Mouse (Mus musculus): ENCODE results near the gene Fthl17b. TPM values are rescaled to one million over a fixed set of nuclear protein-coding genes. Genes with fewer than 3 reads are reported as not detected.

The Fthl17b gene
- polyA plus RNA-seq, 1 experiment from 2014 or later, result not detected

Other genes starting within 250 kb of the Fthl17b start
- gene Ssx9, start 214.5 kb downstream of the Fthl17b start, polyA plus RNA-seq (2015; fragmentation: Nextera tagmentation; extraction: Ambion mirVana), result not detected in 2 replicates
- gene Ssxb5, start 159.3 kb downstream of the Fthl17b start, polyA plus RNA-seq (2015; fragmentation: Nextera tagmentation; extraction: Ambion mirVana), result not detected in 2 replicates
- gene Gm6592, start 119.0 kb downstream of the Fthl17b start, polyA plus RNA-seq (2015; fragmentation: Nextera tagmentation; extraction: Ambion mirVana), result not detected in 2 replicates
- gene Gm5751, start 88.7 kb downstream of the Fthl17b start, polyA plus RNA-seq (2015; fragmentation: Nextera tagmentation; extraction: Ambion mirVana), result not detected in 2 replicates
- gene B630019K06Rik, start 70.6 kb downstream of the Fthl17b start, polyA plus RNA-seq (2015; fragmentation: Nextera tagmentation; extraction: Ambion mirVana), result 1.5 and 2.0 TPM in 2 replicates
- not detected in 2 replicates for gene Fthl17c, start 13.6 kb upstream of the Fthl17b start, polyA plus RNA-seq (2015; fragmentation: Nextera tagmentation; extraction: Ambion mirVana)
- not detected in 2 replicates for gene Fthl17d, start 23.8 kb upstream of the Fthl17b start, polyA plus RNA-seq (2015; fragmentation: Nextera tagmentation; extraction: Ambion mirVana)
- not detected in 2 replicates for gene Fthl17e, start 70.5 kb upstream of the Fthl17b start, polyA plus RNA-seq (2015; fragmentation: Nextera tagmentation; extraction: Ambion mirVana)
- gene Fthl17f, start 100.0 kb upstream of the Fthl17b start, polyA plus RNA-seq (2015; fragmentation: Nextera tagmentation; extraction: Ambion mirVana), result not detected in 2 replicates
- gene 4930402K13Rik, start 141.6 kb upstream of the Fthl17b start, polyA plus RNA-seq (2015; fragmentation: Nextera tagmentation; extraction: Ambion mirVana), result not detected in 2 replicates
- 0.95 and 1.2 TPM in 2 replicates for gene Lancl3, start 236.9 kb upstream of the Fthl17b start, polyA plus RNA-seq (2015; fragmentation: Nextera tagmentation; extraction: Ambion mirVana)